Mouse (Mus musculus): ENCODE data around the gene Gtpbp2. TPM values are rescaled to one million over a fixed set of nuclear protein-coding genes. Genes with fewer than 3 reads are reported as not detected.
A peak's percentile ranks its signal among the peaks of the same experiment; 100 is the strongest.

The Gtpbp2 gene
- total RNA-seq, 4 experiments from 2014 or later: 37.0 to 43.9 (median 40.3) TPM

DNA sequence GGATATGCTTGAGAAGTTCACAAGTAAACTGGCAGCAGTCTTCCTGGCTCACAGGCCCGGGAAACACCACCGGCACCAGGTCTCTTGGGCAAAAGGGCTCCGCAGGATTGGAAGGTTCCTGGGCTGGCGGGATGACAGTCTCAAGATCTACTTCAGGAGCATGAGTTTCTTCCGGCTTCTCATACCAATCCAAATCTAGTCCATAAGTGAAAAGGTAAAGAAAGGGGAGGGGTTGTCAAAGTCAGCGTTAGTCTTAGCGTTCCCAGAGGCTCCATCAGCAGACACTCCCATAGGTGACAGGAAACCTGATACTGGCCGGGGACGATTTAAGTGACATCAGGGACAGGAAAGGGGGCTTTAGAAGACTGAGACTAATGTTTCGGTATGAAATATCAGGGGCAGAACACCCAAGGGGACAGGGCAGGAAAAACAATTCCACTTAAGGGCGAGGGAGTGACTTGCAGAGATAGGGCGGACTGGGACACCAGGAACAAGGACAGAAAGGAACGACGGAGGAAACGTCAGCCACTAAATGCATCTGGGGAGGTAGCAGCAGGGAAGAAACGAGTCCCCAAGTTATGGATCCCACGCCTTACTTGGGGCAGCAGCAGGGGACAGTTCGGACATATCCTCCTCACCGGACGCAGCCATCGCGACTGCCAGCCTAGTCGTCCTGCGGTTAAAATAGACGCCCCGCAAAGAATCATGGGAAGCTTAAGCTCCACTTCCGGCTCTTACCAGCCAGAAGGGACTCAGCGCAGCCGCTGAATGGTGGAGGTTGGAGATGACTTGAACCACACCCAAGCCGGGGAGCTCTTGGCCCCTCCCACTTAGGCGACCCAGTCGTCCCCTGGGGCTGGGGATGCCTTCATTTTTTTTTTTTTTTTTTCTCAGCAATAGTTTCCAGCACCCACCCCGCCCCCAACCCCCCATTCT is 7.7 kb upstream of the Gtpbp2 start, which contains the start of gene Mad2l1bp:
TSS of gene Mad2l1bp (minus strand) at position 707 of the 936 bp plus-strand sequence.
- peak; percentile 87 to 90 for DNase-seq (ENCODE audit: low spot score in 2 of 2)

DNA sequence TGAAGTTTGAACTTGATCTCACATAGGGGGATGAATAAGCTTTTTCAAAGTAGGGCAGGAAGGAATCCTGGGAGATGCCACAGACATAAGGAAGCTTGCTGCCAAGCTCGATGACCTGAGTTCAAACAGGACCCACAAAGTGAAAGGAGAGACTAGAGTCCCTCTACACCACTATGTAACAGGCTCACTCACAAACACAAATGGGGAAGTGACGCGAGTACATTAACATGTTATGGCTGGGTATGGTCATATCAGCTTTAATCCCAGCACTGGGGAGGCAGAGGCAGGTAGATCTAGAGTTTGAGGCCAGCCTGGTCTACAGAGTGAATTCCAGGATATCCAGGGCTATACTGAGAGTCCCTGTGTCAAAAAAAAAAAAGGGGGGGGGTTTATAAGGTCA is 6.5 kb upstream of the Gtpbp2 start:
- no peak for DNase-seq (ENCODE audit: low spot score in 2 of 2)

DNA sequence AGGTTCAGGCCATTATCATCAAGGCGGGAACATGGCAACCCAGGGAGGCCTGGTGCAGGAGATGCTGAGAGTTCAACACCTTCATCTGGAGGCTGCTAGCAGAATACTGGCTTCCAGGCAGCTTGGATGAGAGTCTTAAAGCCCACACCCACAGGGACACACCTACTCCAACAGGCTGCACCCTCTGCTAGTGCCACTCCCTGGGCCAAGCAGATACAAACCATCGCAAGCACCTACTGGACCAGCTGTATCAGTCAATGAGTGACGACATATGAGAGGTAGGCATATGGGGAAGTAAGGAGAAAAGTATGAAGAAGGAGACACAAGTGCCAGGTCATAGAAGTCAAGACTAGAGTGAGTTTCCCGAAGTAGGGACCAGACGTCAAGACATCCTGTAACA is 4.2 kb upstream of the Gtpbp2 start:
- no peak for DNase-seq (ENCODE audit: low spot score in 2 of 2)

DNA sequence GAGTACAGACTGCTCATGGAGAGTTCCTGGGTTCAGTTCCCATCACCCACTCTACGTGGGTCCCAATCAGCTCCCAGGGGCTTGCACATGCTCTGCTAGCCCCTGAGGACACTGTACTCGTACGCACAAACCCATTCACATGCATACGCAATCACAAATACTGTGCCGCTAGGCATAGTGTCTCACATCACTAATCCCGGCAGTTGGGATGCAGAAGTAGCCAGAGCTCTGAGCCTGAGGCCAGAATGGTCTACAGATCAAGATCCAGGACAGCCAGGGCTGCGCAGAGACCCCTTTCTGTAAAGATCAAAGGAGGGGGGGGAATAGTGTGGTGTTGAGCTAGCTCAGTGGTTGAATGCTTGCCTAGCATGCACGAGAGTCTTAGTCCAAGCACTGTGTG is 3.7 kb upstream of the Gtpbp2 start:
- DNase-seq (ENCODE audit: low spot score in 2 of 2): no peak

DNA sequence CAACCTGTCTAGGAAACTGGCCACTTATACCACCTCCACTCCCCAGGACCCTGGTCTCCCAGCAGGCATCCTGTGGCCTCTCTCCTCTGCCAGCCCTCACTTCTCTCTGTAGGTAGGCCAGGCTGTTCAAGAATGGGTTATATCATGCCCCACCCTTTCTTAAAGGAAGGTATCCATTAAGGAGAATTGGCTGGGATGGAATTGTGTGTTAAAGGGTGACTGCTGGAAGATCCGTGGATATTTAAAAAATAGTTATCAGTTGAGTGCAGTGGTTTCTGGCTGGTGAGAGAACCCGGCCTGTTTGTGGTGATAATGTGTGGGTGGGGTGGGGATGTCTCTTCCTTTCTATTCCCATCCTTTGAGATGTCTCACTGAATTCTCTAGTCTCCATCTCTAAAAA is 1.6 kb upstream of the Gtpbp2 start:
- no peak for DNase-seq (ENCODE audit: low spot score in 2 of 2)

DNA sequence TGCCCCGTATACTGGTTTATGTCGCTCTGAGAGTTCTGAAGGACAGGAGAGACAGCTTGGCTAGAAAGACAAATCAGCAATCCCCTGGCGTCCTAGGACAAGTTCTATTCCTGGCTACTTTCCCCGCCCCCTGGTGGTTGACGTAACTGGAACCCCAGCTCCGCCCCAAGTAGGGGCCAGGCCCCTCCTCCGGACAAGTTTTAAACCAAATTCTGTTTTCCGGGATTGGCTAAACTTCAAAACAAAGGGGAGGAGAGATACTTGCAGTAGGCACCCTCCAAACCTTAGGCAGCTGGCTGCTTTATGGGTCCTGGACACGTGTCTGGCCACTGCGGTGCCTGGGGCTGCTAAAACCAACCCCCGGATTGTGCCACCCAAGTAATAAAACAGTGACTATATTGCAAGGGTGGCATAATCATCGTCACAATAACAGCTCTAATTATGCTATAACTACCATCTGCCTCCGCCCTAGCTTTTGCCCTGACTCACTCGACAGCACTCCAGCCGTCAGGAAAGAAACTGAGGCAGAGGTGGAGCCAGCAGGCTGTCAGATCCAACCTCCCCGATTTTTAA is 656 bp upstream of the Gtpbp2 start:
- peak; percentile 90 to 92 for DNase-seq (ENCODE audit: low spot score in 2 of 2)

DNA sequence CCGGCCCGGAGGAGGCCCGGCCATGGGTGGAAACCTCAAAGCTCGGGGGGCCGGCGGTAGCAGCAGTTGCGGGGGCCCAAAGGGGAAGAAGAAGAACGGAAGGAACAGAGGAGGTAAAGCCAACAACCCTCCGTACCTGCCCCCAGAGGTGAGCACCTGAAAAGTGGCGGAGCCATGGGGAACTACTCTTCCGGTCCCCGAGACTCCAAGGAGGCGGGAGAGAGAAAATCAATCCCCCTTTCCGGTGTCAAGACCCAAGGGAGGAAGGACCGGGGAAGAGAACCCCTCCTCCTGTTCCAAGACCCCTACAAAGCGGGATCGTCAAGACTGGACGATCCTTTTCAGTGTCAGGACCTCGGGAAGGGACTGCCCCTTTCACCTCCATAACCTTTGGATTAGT is 347 bp downstream of the Gtpbp2 start:
- DNase-seq (ENCODE audit: low spot score in 2 of 2): no peak

DNA sequence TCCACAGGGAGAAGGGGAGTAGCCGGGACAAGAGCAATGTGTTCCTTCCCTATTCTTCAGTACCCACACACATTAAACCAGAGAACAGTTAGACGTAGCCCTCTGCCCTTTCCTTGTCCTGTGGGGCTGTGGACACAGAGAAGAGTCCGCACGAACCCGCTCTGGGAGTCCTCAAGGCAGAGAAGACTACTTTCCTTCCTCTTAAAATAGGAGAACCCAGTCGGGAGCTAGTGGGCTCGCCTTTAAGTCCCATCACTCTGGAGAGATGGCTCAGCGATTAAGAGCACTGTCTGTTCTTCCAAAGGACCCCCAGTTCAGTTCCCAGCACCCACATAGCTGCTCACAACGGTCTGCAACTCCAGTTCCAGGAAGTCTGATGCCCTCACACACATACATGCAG is 878 bp downstream of the Gtpbp2 start:
- DNase-seq (ENCODE audit: low spot score in 2 of 2): no peak

DNA sequence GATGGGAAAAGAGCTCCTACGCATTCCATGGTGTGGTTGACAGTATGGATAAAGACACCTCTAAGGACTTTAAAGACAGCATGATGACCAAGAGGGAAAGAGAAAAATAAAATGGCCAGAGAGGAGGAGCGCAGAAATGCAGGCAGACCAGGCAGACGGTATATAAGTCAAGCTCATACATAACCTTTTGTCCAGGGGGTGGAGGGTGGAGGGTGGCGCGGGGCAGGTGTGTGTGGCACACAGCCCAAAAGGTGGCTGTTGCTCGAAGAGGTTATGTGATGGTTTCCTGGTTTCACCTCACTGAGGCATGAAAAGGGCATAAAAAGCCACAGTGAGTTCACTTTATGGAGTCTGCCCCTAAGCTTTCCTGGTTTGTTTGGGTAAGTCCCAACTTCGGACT is 1.7 kb downstream of the Gtpbp2 start:
- no peak for DNase-seq (ENCODE audit: low spot score in 2 of 2)

DNA sequence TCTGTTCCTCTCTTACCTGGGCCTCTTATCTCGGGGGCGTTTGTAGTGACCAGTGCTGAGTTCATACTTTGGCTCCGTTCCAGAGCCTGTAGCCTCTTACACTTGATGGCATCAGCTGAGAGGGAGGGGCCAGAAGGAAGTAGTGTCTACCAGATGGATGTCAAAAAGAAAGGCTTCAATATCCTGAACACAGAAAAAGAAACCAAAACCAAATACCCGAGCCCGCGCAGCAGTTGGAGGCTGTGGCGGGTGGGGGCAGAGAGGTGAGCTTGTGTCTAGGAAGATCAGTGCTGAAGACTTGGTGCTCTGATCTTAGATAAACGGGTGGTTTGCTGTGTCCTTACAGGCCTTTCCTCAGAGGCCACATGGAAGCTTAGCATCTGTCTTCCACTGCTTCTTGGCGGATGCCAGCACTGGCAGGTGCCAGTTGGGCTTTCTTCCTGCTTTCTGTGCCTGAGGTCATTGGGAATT is 2.2 kb downstream of the Gtpbp2 start:
- DNase-seq (ENCODE audit: low spot score in 2 of 2): no peak

DNA sequence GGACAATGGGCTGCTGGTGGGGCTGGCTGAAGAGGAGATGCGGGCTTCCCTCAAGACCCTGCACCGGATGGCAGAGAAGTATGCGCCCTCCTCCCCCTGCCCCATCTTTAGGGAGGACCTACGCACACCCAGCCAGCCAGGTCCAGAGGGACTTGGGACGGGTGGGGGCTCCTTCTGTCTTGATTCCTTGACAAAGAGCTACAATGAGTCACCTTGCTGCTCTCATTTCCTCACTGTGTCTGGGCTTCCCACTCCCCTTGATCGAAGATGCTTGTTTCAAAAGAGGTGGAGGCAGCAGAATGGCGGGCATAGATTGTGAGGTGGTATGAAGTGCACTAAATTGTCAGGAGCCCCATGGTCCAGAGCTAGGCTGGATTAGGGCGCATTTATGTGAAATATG is 3.5 kb downstream of the Gtpbp2 start:
- no peak for DNase-seq (ENCODE audit: low spot score in 2 of 2)

DNA sequence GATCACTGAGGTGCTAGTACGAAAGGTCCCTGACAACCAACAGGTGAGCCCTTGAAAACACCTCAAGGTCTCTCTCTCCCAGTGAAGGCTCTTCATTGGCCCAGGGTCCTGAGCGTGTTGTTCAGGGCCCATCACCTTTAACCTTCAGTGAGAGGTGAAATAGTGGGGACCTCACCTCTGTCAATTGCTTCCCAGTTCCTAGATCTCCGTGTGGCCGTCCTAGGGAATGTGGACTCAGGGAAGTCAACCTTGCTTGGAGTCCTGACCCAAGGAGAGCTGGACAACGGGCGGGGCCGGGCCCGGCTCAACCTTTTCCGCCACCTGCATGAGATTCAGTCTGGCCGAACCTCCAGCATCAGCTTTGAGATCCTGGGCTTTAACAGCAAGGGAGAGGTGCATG is 4.0 kb downstream of the Gtpbp2 start:
- DNase-seq (ENCODE audit: low spot score in 2 of 2): no peak

DNA sequence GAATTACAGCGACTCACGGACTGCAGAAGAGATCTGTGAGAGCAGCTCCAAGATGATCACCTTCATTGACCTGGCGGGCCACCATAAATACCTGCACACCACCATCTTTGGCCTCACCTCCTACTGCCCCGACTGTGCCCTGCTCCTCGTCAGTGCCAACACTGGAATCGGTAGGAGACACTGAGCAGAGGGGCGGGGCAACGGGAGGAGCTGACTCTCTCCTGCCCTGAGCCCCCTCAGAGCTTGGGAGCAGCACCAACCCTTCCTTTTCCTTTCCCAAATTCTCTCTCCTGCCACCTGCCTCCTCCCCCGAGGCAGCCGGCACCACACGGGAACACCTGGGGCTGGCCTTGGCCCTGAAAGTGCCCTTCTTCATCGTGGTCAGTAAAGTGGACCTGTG is 4.6 kb downstream of the Gtpbp2 start:
- DNase-seq (ENCODE audit: low spot score in 2 of 2): no peak

DNA sequence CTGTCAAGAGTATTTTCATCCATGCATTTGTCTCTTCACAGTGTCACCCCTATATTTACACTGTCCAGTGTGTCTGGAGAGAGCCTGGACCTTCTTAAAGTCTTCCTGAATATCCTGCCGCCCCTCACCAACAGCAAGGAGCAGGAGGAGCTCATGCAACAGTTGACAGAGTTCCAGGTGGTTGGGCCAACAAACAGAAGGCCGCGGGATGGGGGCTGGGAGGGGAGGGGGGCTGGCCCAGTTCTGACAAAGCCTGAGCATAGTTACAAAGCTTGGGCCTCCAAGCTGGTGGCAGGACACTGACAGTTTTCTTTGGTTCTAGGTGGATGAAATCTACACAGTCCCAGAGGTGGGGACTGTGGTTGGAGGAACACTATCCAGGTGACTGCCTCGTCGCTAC is 5.4 kb downstream of the Gtpbp2 start:
- DNase-seq (ENCODE audit: low spot score in 2 of 2): no peak

DNA sequence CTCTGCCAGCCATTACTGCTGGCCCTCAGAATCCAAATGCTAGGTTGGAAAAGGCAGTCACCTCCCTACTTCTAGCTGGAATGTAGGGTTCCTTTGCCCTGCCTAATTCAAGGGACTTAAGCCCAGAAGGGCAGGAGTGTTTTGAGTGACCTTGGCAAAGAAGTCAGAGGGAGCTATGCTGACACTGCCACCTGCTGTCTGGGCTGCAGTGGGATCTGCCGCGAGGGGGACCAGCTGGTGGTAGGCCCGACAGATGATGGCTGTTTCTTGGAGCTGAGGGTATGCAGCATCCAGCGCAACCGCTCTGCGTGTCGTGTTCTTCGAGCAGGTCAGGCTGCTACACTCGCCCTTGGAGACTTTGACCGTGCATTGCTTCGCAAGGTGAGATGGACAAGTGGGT is 6.2 kb downstream of the Gtpbp2 start:
- peak in 1 of 2 experiments; percentile 34 for DNase-seq (ENCODE audit: low spot score in 2 of 2)

DNA sequence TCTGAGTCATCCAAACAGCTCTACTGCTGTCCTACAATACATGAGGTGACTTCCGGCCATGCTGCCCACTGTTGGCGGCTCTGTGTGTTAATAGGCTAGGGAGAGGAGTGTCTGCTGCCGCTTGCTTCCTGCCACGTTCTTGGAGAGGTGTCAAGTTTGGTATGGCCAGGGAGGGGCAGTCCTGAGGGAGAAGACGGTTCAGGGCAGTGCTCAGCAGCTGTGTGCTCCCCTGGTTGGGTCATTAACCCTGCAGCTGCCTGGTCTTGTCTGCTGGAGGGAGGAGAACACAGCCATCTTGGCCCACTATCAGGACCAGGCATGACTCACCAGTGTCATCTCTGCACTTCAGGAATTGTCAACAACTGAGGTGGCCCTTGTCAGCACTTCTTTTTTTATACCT is 7.5 kb downstream of the Gtpbp2 start:
- DNase-seq (ENCODE audit: low spot score in 2 of 2): no peak

DNA sequence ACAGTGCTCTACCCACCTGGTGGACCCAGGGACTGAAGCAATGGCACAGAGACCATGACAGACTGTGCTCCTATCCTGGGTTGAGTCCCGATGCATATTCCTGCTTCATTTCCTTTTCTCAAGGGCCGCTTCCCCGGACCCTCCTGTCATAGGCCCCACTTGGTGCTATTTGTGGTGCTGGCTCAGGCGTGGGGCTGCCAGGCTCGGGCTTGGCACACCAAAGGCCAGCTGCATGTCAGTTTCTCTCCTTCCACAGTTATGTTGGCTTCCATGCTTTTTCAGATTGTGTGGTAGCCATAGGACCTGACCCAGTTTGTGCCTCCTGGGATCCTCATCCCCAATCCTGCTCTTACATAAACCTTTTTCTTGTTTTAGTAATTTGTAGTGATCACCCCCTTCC is 7.9 kb downstream of the Gtpbp2 start:
- no peak for DNase-seq (ENCODE audit: low spot score in 2 of 2)

DNA sequence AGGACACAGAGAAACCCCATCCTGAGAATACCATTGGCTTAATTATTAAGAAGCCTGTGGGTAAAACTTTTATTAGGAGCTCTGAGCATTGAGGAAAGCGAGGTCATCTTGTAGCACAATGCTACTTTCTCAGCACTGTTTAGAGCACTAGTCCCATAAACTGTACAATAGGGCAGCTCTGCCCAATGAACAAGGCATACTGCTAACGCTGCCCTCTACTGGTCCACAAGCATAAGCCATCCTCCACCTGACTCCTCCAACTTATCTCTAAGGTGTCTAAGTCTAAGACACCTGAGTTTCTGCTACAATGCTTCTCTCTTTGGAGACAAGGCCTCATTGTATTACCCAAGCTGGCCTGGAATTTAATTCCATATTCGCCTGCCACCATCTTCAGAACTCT is 9.7 kb downstream of the Gtpbp2 start:
- DNase-seq (ENCODE audit: low spot score in 2 of 2): no peak

DNA sequence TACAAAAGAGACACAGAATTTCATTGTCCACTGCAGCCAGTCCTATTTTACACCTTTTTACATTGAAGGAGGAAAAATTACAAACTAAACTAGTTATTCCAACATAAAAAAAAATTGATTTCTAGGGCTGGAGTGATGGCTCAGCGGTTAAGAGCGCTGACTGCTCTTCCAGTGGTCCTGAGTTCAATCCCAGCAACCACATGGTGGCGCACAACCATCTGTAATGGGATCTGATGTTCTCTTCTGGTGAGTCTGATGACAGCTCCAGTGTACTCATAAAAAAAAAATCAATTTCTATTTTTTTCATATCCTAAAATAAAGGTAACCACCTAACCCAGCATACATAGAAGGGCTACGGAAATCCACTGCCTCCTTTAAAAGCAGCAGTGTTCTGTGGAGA is 21.4 kb downstream of the Gtpbp2 start:
- DNase-seq (ENCODE audit: low spot score in 2 of 2): no peak

DNA sequence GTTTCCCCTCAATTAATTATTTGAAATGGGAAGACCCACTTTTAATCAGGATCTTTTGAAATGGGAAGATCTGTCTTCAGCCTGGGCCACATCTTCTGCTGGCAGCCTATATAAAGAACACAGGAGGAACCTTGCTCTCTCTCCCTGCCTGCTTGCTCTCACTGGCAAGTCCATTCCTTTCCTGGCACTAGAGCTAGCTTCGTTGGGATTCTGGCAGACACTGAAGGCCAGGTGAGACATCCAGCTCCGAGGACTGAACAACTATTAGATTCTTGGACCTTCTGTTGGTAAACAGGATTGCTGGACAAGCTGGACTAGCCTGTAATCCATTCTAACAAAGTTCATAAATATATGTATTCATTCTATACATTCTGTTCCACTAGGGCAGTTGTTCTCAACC is 28.0 kb downstream of the Gtpbp2 start:
- no peak for DNase-seq (ENCODE audit: low spot score in 2 of 2)

DNA sequence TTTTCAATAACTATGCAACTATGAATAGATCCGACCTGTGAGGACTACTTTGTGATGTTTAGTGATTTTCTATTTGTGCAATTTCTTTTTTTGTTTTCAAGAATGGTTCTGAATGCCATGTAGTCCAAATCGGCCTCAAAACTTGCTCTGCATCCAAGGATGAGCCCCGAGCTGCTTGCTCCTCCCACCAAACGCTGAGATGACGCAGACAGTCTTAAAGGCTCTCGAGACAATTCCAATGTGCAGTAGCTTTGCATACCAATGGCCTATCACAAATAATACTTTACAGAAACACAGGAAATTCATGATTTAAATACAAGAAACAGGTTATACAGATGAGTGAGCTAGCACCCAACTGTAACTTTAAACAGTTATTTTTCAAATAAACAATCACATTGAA is 40.3 kb downstream of the Gtpbp2 start:
- DNase-seq (ENCODE audit: low spot score in 2 of 2): no peak

DNA sequence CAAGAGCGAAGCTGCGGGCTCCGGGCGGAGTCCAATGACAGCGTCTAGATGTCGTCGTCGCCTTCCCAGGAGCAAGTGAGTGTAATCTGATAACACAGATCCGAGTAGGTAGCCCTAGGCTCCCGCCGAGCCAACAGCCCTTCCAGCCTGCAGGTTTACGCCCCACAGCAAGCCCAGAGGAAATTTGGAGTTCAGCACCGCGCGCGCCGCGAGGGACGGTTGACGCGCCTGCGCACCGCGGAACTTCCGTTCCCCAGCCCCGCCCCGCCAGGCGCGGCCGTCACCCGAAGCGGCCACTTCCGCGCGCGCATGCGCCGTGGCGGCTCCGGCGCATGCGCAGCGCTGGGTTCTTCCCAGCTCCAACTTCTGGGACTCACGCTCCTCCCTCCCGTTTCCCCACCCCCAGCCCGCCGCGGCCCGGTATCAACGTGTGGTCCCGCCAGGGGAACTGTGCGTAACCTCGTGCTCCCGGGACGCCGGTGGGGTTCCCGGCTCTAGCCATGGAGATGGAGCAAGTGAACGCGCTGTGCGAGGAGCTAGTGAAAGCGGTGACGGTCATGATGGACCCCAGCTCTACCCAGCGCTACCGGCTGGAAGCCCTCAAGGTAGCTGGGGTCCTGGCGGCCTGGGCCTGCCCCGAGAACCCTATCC is 41.7 kb downstream of the Gtpbp2 start, which contains the start of the genes Polh and Xpo5:
TSS of gene Polh (minus strand) at position 225 of the 651 bp plus-strand sequence.
TSS of gene Xpo5 (plus strand) at position 362 of the 651 bp plus-strand sequence.
- peak; percentile 86 to 93 for DNase-seq (ENCODE audit: low spot score in 2 of 2)

All from gastrocnemius, adult 8-10 months (tissue).